In genomic region chr10:22598908-22599480, GRCm38 (mm10) we compare ENCODE assay signal across 23 mouse cellular contexts. TPM values are rescaled to one million over a fixed set of nuclear protein-coding genes. Genes with fewer than 3 reads are reported as not detected.
DNase-seq lines count a peak whose midpoint lies in the region; ATAC-seq and TF ChIP-seq lines count a peak whose summit lies in the region.
"Had no signal": no experiment of that assay in that cellular context is flagged by ENCODE, and none has a peak within 500 bp of the region (broad histone marks: within the 10 kb centered on the region; RNA-seq: fewer than 3 reads in every experiment).

No protein-coding gene starts in this region.

- TF ChIP-seq CTCF in forebrain, postnatal 0 days (IDR thresholded peaks at IDR 0.05; ENCODE audit: low read depth), result no peak
- no peak for TF ChIP-seq CTCF in midbrain, postnatal 0 days (IDR thresholded peaks at IDR 0.05)

- H3K4me1 ChIP-seq in forebrain, embryonic 10.5 days, result peaks cover 12% of the 10 kb centered on the region
- no peaks in the 10 kb centered on the region for H3K4me1 ChIP-seq in forebrain, postnatal 0 days (ENCODE audit: insufficient read depth)
- no peaks in the 10 kb centered on the region for H3K4me1 ChIP-seq in midbrain, postnatal 0 days (ENCODE audit: insufficient read depth, low read length)
- no peaks in the 10 kb centered on the region for H3K4me1 ChIP-seq in midbrain, embryonic 13.5 days (replicated peaks)
- H3K4me1 ChIP-seq: forebrain, embryonic 15.5 days; heart, embryonic 10.5 days; limb, embryonic 15.5 days; liver, embryonic 15.5 days; lung, embryonic 15.5 days; midbrain, embryonic 12.5 days; neural tube, embryonic 13.5 days had no signal

- no peaks in the 10 kb centered on the region for H3K36me3 ChIP-seq in forebrain, embryonic 10.5 days (replicated peaks)
- no peaks in the 10 kb centered on the region for H3K36me3 ChIP-seq in forebrain, postnatal 0 days (ENCODE audit: insufficient read depth)
- H3K36me3 ChIP-seq in midbrain, postnatal 0 days (ENCODE audit: insufficient read depth, low read length), result no peaks in the 10 kb centered on the region
- H3K36me3 ChIP-seq in midbrain, embryonic 13.5 days, result no peaks in the 10 kb centered on the region
- H3K36me3 ChIP-seq: forebrain, embryonic 15.5 days; heart, embryonic 10.5 days; kidney, embryonic 15.5 days; limb, embryonic 15.5 days; liver, embryonic 15.5 days; lung, embryonic 15.5 days; midbrain, embryonic 12.5 days; neural tube, embryonic 13.5 days had no signal

- H3K27me3 ChIP-seq in forebrain, embryonic 10.5 days (ENCODE audit: poor library complexity, severe bottlenecking), result no peaks in the 10 kb centered on the region
- H3K27me3 ChIP-seq in forebrain, postnatal 0 days (ENCODE audit: insufficient read depth, low read length), result no peaks in the 10 kb centered on the region
- H3K27me3 ChIP-seq in midbrain, postnatal 0 days (ENCODE audit: insufficient read depth, low read length), result no peaks in the 10 kb centered on the region
- no peaks in the 10 kb centered on the region for H3K27me3 ChIP-seq in midbrain, embryonic 13.5 days
- H3K27me3 ChIP-seq: forebrain, embryonic 15.5 days; kidney, embryonic 15.5 days; limb, embryonic 15.5 days; liver, embryonic 15.5 days; lung, embryonic 15.5 days; midbrain, embryonic 12.5 days; neural tube, embryonic 13.5 days had no signal

- 93% methylated on average over 8 of the region's 8 CpGs for WGBS in forebrain, embryonic 10.5 days
- 88% methylated on average over 8 of the region's 8 CpGs for WGBS in forebrain, postnatal 0 days
- WGBS in midbrain, postnatal 0 days, result 85% methylated on average over 8 of the region's 8 CpGs
- 93% methylated on average over 8 of the region's 8 CpGs for WGBS in midbrain, embryonic 13.5 days

- peaks cover 14% of the 10 kb centered on the region; the same call in 1 of the 2 replicates for H3K9me3 ChIP-seq in forebrain, embryonic 10.5 days
- no peaks in the 10 kb centered on the region for H3K9me3 ChIP-seq in forebrain, postnatal 0 days (ENCODE audit: low read length)
- H3K9me3 ChIP-seq in midbrain, postnatal 0 days (ENCODE audit: low read length), result no peaks in the 10 kb centered on the region
- H3K9me3 ChIP-seq in midbrain, embryonic 13.5 days, result 0 out of 2 replicates have a peak, but pooled peaks cover 6% of the 10 kb centered on the region
- H3K9me3 ChIP-seq: forebrain, embryonic 15.5 days; heart, embryonic 10.5 days; kidney, embryonic 15.5 days; limb, embryonic 15.5 days; liver, embryonic 15.5 days; lung, embryonic 15.5 days; midbrain, embryonic 12.5 days had no signal

- no peak for DNase-seq in forebrain, embryonic 10.5 days (ENCODE audit: extremely low spot score, low spot score)
- no peak for DNase-seq in forebrain, postnatal 0 days
- DNase-seq in layer of hippocampus, adult 9-11 months, result peak; percentile 18
- no peak for DNase-seq in layer of hippocampus, postnatal 25 days (ENCODE audit: extremely low spot score in 1 of 2, low spot score in 1 of 2)
- DNase-seq in midbrain, postnatal 0 days (ENCODE audit: low spot score), result no peak
- peak; percentile 20 to 25 for DNase-seq in right cerebral cortex, postnatal 36 days (ENCODE audit: low spot score in 2 of 2)
- no peak for DNase-seq in gastrocnemius, postnatal 10 days
- DNase-seq: adrenal gland, postnatal 10 days; cerebellum, adult 9-10 months; gastrocnemius, adult 2 months; lung, postnatal 36 days; retina, postnatal 1 day; spleen, adult 18-20 months had no signal

- no peak for ATAC-seq in forebrain, postnatal 0 days
- peak; percentile 18; the same call in 1 of the 2 replicates for ATAC-seq in midbrain, postnatal 0 days (ENCODE audit: low FRiP score)
- no peak for ATAC-seq in midbrain, embryonic 13.5 days
- ATAC-seq: forebrain, embryonic 15.5 days had no signal

- H3K4me3 ChIP-seq in forebrain, embryonic 10.5 days, result no peak overlapping the region
- H3K4me3 ChIP-seq in forebrain, postnatal 0 days (ENCODE audit: low read depth, low read length), result no peak overlapping the region
- H3K4me3 ChIP-seq in midbrain, postnatal 0 days (ENCODE audit: low read depth, low read length), result no peak overlapping the region
- H3K4me3 ChIP-seq in midbrain, embryonic 13.5 days (replicated peaks), result no peak overlapping the region
- H3K4me3 ChIP-seq: forebrain, embryonic 15.5 days; gastrocnemius, adult 2 months; heart, embryonic 10.5 days; kidney, embryonic 15.5 days; limb, embryonic 15.5 days; liver, embryonic 15.5 days; lung, embryonic 15.5 days; midbrain, embryonic 12.5 days; myocyte; neural tube, embryonic 13.5 days had no signal

- H3K27ac ChIP-seq in forebrain, embryonic 10.5 days, result 0 out of 2 replicates have a peak overlapping the region, but pooled peaks have one; percentile 15
- no peak overlapping the region for H3K27ac ChIP-seq in forebrain, postnatal 0 days (ENCODE audit: low read depth, low read length)
- no peak overlapping the region for H3K27ac ChIP-seq in midbrain, postnatal 0 days (ENCODE audit: low read depth, low read length)
- no peak overlapping the region for H3K27ac ChIP-seq in midbrain, embryonic 13.5 days
- H3K27ac ChIP-seq: forebrain, embryonic 15.5 days; gastrocnemius, adult 2 months; heart, embryonic 10.5 days; kidney, embryonic 15.5 days; limb, embryonic 15.5 days; liver, embryonic 15.5 days; lung, embryonic 15.5 days; midbrain, embryonic 12.5 days; neural tube, embryonic 13.5 days had no signal

- H3K4me2 ChIP-seq in forebrain, postnatal 0 days (ENCODE audit: low read depth), result no peak overlapping the region
- H3K4me2 ChIP-seq in midbrain, postnatal 0 days (ENCODE audit: low read depth, low read length, poor library complexity, severe bottlenecking), result no peak overlapping the region
- no peak overlapping the region for H3K4me2 ChIP-seq in midbrain, embryonic 13.5 days (replicated peaks)
- H3K4me2 ChIP-seq: forebrain, embryonic 15.5 days; kidney, embryonic 15.5 days; limb, embryonic 15.5 days; liver, embryonic 15.5 days; lung, embryonic 15.5 days; midbrain, embryonic 12.5 days; neural tube, embryonic 13.5 days had no signal

- no peak overlapping the region for H3K9ac ChIP-seq in forebrain, postnatal 0 days
- no peak overlapping the region for H3K9ac ChIP-seq in midbrain, postnatal 0 days (replicated peaks; ENCODE audit: low read length, poor library complexity, severe bottlenecking)
- no peak overlapping the region for H3K9ac ChIP-seq in midbrain, embryonic 13.5 days (replicated peaks)
- H3K9ac ChIP-seq: forebrain, embryonic 15.5 days; kidney, embryonic 15.5 days; limb, embryonic 15.5 days; liver, embryonic 15.5 days; lung, embryonic 15.5 days; midbrain, embryonic 12.5 days; neural tube, embryonic 13.5 days had no signal

RNA-seq across cellular contexts. Expression of gene Slc2a12, which starts 45.8 kb away (rescaled TPM):
- polyA plus RNA-seq in forebrain, embryonic 10.5 days (2016; fragmentation: Nextera tagmentation; extraction: Ambion mirVana), result 1.4 and 1.5 TPM in 2 replicates
- total RNA-seq in forebrain, postnatal 0 days (2014; rRNA removed), result 5.5 and 7.3 TPM in 2 replicates
- 4.6 and 6.6 TPM in 2 replicates for polyA plus RNA-seq in forebrain, postnatal 0 days (2015; fragmentation: Nextera tagmentation; extraction: Ambion mirVana)
- 1 to 10 TPM; 2.7 to 2.9 TPM for total RNA-seq in layer of hippocampus, postnatal 25 days (2021)
- 7.2 and 7.8 TPM in 2 replicates for total RNA-seq in midbrain, postnatal 0 days (2014; rRNA removed)
- 5.8 and 6.0 TPM in 2 replicates for polyA plus RNA-seq in midbrain, postnatal 0 days (2015; fragmentation: Nextera tagmentation; extraction: Ambion mirVana)
- 3.5 and 4.2 TPM in 2 replicates for polyA plus RNA-seq in midbrain, embryonic 13.5 days (2015; fragmentation: Nextera tagmentation; extraction: Ambion mirVana)
- total RNA-seq in gastrocnemius, postnatal 10 days (2021), result 10 to 100 TPM; 13.1 to 15.9 TPM

Comparison
In these comparisons a context has a peak if more than half of its experiments do, and no peak if none do; other contexts are left out.
1. DNase-seq: peak in layer of hippocampus, adult 9-11 months (single experiment) and right cerebral cortex, postnatal 36 days (2 of 2); none in forebrain, embryonic 10.5 days (single experiment), forebrain, postnatal 0 days (single experiment), layer of hippocampus, postnatal 25 days (0 of 2), midbrain, postnatal 0 days (single experiment) and gastrocnemius, postnatal 10 days (single experiment).